Mouse (Mus musculus) kidney, embryonic 16.5 days (tissue): ENCODE results near the gene 1700125H20Rik. TPM values are rescaled to one million over a fixed set of nuclear protein-coding genes. Genes with fewer than 3 reads are reported as not detected.

Experiments used
- ATAC-seq: fragments of 200-750 bp; cut with Nextera tagmentation; 2 replicates; pipeline ENCODE4 v1.8.0; 2017; ENCODE audit warnings: moderate TSS enrichment; ENCODE audit not compliant: low FRiP score, low TSS enrichment
- H3K27ac ChIP-seq: fragments of 300-500 bp; sonication (generic); 2 replicates; pipeline ENCODE4 v1.5.1; 2014; ENCODE audit warnings: low read length
- H3K27me3 ChIP-seq: fragments of 300-500 bp; sonication (generic); 2 replicates; pipeline ENCODE4 v1.6.1; 2014; ENCODE audit warnings: low read length, control low read depth, mixed read lengths; ENCODE audit not compliant: insufficient read depth
- H3K36me3 ChIP-seq: fragments of 300-500 bp; sonication (generic); 2 replicates; pipeline ENCODE4 v1.6.1; 2014; ENCODE audit warnings: low read length, control low read depth, mixed read lengths; ENCODE audit not compliant: insufficient read depth
- H3K4me1 ChIP-seq: fragments of 300-500 bp; sonication (generic); 2 replicates; pipeline ENCODE4 v1.6.1; 2014; ENCODE audit warnings: low read length, control low read depth, mixed read lengths; ENCODE audit not compliant: insufficient read depth
- H3K4me2 ChIP-seq: fragments of 300-500 bp; sonication (generic); replicated peaks from 2 replicates; pipeline ENCODE4 v1.6.1; 2014; ENCODE audit warnings: low read depth, low read length
- H3K4me3 ChIP-seq: fragments of 300-500 bp; sonication (generic); 2 replicates; pipeline ENCODE4 v1.5.1; 2014; ENCODE audit warnings: mild to moderate bottlenecking, low read length
- H3K9ac ChIP-seq: fragments of 300-500 bp; sonication (generic); replicated peaks from 2 replicates; pipeline ENCODE4 v1.6.1; 2014; ENCODE audit warnings: low read length
- H3K9me3 ChIP-seq: fragments of 300-500 bp; sonication (generic); 2 replicates; pipeline ENCODE4 v1.6.1; 2016; ENCODE audit warnings: low read length, control low read depth
- WGBS: fragments of 180-500 bp; shearing (Covaris S2); extraction: QIAGEN DNeasy Blood & Tissue Kit; methylation state at CpG from one replicate; pipeline ENCODE4 v1.1.7; 2014; 5-methylcytosine and 5-hydroxymethylcytosine counted together
- polyA plus RNA-seq: library from polyadenylated mRNA; unstranded; fragments of >200 nt; fragmentation: Nextera tagmentation; extraction: Ambion mirVana; gene quantifications from 2 replicates; pipeline ENCODE4 v1.2.1, GENCODE M21; 2015

1700125H20Rik gene
- polyA plus RNA-seq: not detected in 2 replicates

DNA sequence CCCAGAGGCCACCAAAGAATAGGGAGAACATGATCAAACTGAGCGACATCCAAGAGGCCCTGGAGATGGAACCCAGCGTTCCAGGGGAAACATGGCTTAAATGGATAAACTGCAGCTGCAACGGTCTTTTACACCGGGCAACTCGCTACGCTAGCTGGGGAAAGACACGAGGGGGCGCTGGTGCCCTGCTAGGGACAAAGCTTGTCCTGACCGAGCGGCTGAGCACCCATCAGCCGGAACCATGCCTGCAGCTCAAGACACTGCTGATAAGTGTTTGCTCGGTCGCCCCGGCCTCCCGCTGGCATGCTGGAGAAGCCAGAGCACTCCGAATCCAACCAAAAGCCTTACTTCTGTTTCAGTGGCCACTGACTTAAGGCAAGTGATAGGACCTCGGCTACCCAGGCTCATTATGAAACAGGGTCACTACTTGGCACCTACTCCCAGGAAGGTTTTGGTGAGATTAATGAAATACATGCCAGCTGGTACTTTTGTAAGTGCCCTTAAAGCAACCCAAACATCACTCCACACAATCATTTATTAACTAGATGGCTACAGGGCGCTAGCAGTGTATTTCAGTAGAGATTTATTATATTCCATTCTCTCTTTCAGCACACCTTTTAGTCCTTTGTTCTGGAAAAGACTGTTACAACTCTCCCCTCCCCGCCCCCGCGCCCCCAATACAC, at the start of gene 1700125H20Rik:
TSS of gene 1700125H20Rik (plus strand) at position 347 of the 683 bp plus-strand sequence.
- Histone ChIP-seq H3K9me3 (no peaks in the 10 kb centered on the region), H3K27ac (no peak within 1 kb of the TSS), H3K27me3 (no peaks in the 10 kb centered on the region), H3K4me2 (peak within 1 kb of the TSS; percentile 58), H3K9ac (peak within 1 kb of the TSS; percentile 58), H3K4me1 (peaks cover 8% of the 10 kb centered on the region), H3K4me3 (peak within 1 kb of the TSS; percentile 39), H3K36me3 (no peaks in the 10 kb centered on the region)
- ATAC-seq: peak; percentile 94
- 11% methylated on average over 21 of the region's 21 CpGs for WGBS

DNA sequence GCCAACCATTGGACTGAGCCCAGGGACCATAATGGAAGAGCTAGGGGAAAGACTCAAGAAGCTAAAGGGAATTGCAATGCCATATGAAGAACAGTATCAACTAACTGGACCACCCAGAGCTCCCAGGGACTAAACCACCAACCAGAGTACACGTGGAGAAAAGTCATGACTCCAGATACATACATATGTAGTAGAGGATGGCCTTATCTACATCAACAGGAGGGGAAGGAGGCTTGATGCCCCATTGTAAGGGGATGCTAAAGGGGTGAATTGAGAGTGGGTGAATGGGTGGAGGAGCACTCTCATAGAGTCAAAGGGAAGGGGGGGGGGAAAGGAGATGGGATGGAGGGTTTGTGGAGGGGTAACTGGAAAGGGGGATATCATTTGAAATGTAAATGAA, 48.1 kb upstream of the 1700125H20Rik start:
- Histone ChIP-seq H3K27me3 (no peaks in the 10 kb centered on the region), H3K27ac (no peak overlapping the region), H3K9ac (no peak overlapping the region), H3K4me2 (no peak overlapping the region), H3K4me3 (no peak overlapping the region), H3K4me1 (no peaks in the 10 kb centered on the region), H3K9me3 (no peaks in the 10 kb centered on the region), H3K36me3 (no peaks in the 10 kb centered on the region)
- 93% methylated on average over 1 of the region's 1 CpGs for WGBS
- ATAC-seq: no peak

DNA sequence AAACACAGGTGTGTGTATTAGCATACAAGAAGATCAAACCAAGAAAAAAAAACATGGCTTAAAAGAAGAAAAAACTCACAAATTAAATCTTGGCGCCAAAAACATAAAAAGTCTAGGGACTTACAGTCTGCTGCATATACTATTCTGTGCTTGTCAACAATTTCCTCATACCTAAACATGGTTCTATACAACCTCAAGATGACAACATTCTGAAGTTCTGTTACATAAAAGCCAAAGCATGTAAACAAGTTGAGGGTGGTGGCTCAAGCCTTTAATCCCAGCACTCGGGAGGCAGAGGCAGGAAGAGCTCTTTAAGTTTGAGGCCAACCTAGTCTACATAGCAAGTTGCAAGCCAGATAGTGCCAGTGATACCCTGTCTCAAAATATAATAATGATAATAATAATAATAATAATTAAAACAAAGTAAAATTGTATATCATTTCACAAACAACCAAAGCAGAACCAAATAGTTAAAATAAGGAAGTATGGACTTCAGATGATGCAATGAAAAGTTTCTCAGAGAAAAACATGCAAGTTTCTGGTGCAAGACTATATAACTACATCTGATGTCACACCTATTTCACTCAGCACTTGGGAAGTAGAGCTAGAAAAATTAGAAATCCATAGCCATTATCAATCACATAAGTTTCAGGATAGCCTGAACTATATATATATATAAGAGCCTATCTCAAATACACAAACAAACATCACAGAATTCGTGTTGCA, 46.8 kb upstream of the 1700125H20Rik start:
- no peaks in the 10 kb centered on the region for H3K4me1 ChIP-seq
- no peak overlapping the region for H3K4me2 ChIP-seq
- no peak overlapping the region for H3K4me3 ChIP-seq
- no peaks in the 10 kb centered on the region for H3K9me3 ChIP-seq
- H3K27ac ChIP-seq: no peak overlapping the region
- H3K36me3 ChIP-seq: no peaks in the 10 kb centered on the region
- WGBS: 85% methylated on average over 3 of the region's 3 CpGs
- no peak for ATAC-seq
- no peak overlapping the region for H3K9ac ChIP-seq
- H3K27me3 ChIP-seq: no peaks in the 10 kb centered on the region

DNA sequence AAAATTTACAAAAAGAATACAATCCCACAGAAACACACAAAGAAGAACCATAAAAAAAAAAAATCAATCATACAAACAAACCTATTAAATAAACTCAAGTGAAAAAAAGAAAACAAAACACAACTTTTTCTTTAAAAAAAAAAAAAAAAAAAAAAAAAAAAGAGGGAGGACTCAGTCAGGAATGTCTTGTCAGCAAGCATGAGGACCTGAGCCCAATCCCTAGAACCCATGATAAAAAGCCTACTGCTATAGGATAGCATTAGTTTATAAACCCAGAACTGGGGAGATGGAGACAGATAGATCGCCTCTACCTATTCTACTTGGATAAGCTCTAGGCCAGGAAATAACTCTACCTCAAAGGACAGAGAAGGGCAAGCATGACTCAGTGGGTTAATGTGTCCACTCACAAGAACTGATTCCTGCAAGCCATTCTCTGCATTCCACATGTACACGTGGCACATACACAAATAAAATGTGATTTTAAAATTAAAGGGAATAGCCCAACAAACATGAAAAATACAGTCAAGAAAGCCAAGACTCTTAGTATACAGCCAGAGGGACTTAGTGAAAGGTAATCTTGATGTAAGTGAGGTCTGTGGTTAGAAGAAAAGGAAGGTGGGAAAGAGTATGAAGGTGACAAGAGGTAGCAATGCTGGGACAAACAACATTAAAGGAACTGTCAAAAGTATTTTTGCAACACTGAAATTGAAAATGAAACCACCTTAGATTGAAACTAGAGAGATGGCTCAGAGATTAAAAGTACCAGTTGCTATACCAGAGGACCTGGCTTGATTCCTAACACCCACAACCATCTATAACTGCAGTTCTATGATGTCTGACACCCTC, 43.7 kb upstream of the 1700125H20Rik start:
- Histone ChIP-seq H3K4me1 (no peaks in the 10 kb centered on the region), H3K27me3 (no peaks in the 10 kb centered on the region), H3K9ac (no peak overlapping the region), H3K9me3 (no peaks in the 10 kb centered on the region), H3K27ac (no peak overlapping the region), H3K36me3 (no peaks in the 10 kb centered on the region), H3K4me2 (no peak overlapping the region), H3K4me3 (no peak overlapping the region)
- ATAC-seq: no peak
- WGBS: 79% methylated on average over 2 of the region's 2 CpGs

DNA sequence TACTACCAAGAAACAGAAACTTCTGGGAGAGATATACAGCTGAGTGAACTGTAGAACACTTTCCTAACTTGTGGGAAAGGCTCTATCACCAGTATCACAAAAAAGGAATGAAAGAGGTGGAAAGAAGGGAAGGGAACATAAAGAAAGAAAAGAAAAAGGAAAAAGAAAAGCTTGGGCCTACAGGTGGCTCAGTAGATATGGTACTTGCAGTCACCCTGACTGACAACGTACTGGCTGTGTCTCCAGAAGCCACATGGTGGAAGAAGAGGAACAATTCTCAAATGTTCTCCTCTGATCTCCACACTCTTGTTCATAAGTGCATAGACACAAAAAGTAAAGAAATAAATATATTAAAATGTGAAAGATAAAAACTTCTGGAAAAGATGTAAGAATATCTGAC, 41.3 kb upstream of the 1700125H20Rik start:
- ATAC-seq: no peak
- Histone ChIP-seq H3K27me3 (no peaks in the 10 kb centered on the region), H3K9me3 (no peaks in the 10 kb centered on the region), H3K36me3 (no peaks in the 10 kb centered on the region), H3K4me1 (0 out of 2 replicates have a peak, but pooled peaks cover 3% of the 10 kb centered on the region), H3K4me2 (no peak overlapping the region), H3K27ac (no peak overlapping the region), H3K4me3 (no peak overlapping the region), H3K9ac (no peak overlapping the region)
- WGBS: 96% methylated on average over 1 of the region's 1 CpGs

DNA sequence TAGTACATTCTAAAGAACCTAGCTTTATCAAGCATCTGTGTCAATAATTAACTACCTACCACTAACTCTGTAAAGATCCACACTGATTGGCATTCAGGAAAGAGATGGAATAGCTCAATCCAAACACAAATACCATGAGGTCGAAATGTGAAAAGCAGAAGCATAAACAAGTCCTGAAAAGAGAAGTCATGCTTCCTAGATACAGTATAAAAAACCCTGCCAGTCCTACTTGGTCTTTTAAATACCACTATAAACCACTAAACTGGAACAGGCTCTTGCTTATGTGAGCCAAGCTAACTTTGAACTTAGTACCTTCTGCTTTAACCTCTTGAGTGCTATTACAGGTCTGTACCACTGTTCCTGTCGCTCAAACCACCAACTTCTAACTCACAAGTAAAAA, 38.7 kb upstream of the 1700125H20Rik start:
- no peaks in the 10 kb centered on the region for H3K36me3 ChIP-seq
- H3K27ac ChIP-seq: 0 out of 2 replicates have a peak overlapping the region, but pooled peaks have one; percentile 29
- H3K27me3 ChIP-seq: no peaks in the 10 kb centered on the region
- 63% methylated on average over 2 of the region's 2 CpGs for WGBS
- 0 out of 2 replicates have a peak, but pooled peaks cover 3% of the 10 kb centered on the region for H3K4me1 ChIP-seq
- no peak overlapping the region for H3K4me2 ChIP-seq
- H3K9me3 ChIP-seq: no peaks in the 10 kb centered on the region
- H3K9ac ChIP-seq: no peak overlapping the region
- ATAC-seq: no peak
- no peak overlapping the region for H3K4me3 ChIP-seq

DNA sequence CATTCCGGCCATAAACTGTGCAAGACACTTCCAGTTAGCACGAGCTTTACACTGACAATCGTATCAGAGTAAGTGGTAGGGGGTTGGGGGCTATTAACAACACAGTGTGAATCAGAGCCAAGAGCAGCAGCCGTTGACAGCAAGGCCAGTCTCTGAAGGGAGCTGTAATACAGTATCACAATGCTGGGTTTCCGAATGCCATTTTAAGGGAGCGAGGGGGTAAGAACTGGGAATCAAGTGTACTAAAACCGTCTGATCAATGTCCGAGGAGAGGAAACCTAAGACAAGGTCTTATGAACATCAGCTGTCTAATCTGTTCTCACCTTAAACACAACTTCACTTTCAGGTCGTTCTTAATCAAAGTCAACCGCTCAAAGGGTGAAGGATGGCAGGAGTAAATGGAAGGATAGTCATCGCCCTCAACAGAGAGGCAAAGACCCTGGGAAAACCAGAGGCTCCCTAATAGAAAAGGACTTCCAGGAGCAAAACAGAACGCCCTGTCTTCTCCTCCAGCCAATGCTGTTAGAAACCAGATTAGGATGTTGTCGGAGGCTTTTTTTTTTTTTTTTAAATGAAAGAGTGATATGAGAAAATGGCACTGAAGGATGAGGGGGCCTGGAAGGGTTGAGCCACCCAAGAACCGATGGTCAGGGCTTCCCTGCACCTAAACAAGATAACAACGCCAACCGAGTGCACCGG, 31.3 kb upstream of the 1700125H20Rik start:
- H3K4me2 ChIP-seq: peak overlapping the region; percentile 87
- peaks cover 7% of the 10 kb centered on the region for H3K4me1 ChIP-seq
- no peaks in the 10 kb centered on the region for H3K36me3 ChIP-seq
- WGBS: under 1% methylated on average over 17 of the region's 17 CpGs
- peak overlapping the region; percentile 76 for H3K27ac ChIP-seq
- ATAC-seq: no peak
- H3K4me3 ChIP-seq: peak overlapping the region; percentile 86
- H3K9ac ChIP-seq: peak overlapping the region; percentile 86
- H3K9me3 ChIP-seq: no peaks in the 10 kb centered on the region
- no peaks in the 10 kb centered on the region for H3K27me3 ChIP-seq

DNA sequence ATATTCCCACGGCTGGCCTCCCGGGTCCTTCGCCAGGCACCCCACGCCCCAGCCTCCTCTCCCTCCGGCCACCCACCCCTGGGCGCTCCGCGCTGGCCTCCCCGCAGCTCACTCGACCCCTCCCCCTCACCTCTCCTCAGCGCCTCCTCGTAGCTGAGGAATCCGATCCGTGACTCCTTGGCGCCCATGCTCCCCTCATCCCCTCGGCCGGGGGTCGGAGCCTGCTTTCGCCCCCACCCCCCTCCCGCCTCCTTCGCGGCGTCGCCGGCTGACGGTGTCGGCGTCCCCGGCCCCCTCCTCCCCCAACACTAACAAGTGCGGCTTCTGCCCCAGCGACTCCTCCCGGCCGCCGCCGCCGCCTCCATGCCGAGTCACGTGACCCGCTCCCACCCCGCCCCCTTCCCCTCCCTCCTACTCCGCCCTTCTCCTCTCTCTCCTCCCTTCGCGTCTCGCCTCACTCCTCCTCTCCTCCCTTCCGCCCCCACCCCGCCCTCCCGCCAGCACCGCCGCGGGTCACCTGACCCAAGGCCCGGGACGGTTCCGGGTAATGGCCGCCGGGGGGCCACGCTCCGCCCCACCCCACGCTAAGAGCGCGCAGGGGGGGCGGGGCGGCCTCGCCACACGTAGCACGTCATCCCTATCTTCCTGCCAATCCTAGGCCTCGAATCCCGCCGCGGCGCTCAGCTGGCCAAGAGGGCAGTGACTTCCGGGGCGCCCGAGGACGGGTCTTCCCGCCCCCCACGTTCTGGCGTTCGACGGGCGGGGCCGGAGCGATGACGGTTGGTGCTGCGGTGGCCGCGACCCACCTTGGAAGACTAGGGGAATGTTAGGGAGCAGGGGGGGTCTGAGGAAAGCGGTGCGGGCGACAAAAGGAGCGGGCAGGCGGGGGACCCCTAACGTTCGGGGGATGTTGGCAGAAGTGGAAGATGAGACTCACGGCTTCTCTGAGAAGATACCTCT, 30.3 kb upstream of the 1700125H20Rik start, which contains the start of gene Usp32:
TSS of gene Usp32 (minus strand) at position 581 of the 960 bp plus-strand sequence.
- Histone ChIP-seq H3K4me1 (peaks cover 7% of the 10 kb centered on the region), H3K9ac (peak within 1 kb of the TSS; percentile 87), H3K27me3 (no peaks in the 10 kb centered on the region), H3K27ac (peak within 1 kb of the TSS; percentile 87), H3K36me3 (no peaks in the 10 kb centered on the region), H3K4me2 (peak within 1 kb of the TSS; percentile 87), H3K9me3 (no peaks in the 10 kb centered on the region), H3K4me3 (peak within 1 kb of the TSS; percentile 86)
- under 1% methylated on average over 71 of the region's 94 CpGs for WGBS
- peak; percentile 98 for ATAC-seq
